Mouse (Mus musculus) embryonic fibroblast, embryonic 13.5 days (primary cell): ENCODE measurements around the gene Adamts2.

ENCODE experiments used
- CTCF ChIP-seq: IDR thresholded peaks from 2 replicates; pipeline ENCODE4 v1.5.1; 2011; ENCODE audit warnings: mild to moderate bottlenecking, control low read depth, low read length, moderate library complexity, borderline replicate concordance; ENCODE audit not compliant: insufficient read depth
- POLR2A ChIP-seq: IDR thresholded peaks from 2 replicates; pipeline ENCODE4 v1.6.1; 2011; ENCODE audit warnings: low read depth, mild to moderate bottlenecking, control low read depth, low read length, moderate library complexity

DNA sequence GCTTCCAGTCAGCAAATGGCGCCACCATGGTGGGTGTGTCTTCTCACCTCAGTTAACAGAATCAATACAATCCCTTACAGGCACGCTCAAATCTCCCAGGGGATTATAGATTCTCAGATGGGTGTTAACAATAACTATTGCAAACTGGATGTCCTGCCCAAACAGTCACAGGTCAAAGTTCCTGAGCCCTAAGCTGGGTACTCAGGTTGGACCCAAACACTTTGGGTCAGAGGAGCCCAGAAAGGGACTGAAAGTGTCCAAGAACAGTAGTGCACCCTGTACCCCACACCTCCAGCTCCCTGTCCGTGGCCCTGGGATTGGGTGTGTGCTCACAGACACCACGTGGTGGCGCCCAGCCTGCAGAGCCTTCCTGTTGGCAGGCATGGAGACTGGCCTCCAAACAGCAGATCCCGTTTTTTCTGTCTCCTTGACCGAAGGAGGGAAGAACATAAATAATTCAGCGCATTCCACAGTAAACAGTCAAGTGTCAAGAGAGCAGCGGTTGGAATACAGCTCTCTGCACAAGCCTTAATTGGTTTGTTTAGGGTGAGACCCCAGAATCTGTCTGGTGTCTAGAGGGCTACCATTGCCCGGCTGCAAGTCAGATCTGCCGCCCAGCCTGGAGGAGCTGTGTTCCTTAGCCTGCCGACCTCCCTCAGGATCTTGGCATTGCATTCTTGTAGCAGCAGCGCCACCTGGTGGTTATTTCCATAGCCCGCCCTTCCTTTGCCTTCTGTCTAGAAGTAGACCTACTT lies 167.3 kb downstream of the Adamts2 start:
- TF ChIP-seq CTCF (peak; percentile 91), POLR2A (no peak)
